Mouse (Mus musculus): ENCODE data around the gene Syde2.

GRCm38 (mm10) chr3:146063146-146063545 is 75.5 kb downstream of the Syde2 start:
- TF ChIP-seq POLR2A (IDR thresholded peaks at IDR 0.05; ENCODE audit: control insufficient read depth, extremely low read depth, insufficient read depth, low read length, poor library complexity) (no peak), CTCF (IDR thresholded peaks at IDR 0.05; ENCODE audit: borderline replicate concordance, control insufficient read depth, extremely low read depth, insufficient read depth, low read length, poor library complexity) (no peak)
